Mouse (Mus musculus) erythroblast, embryonic 14.5 days (primary cell): ENCODE results near the gene Prkch. TPM values are rescaled to one million over a fixed set of nuclear protein-coding genes. Genes with fewer than 3 reads are reported as not detected.

Source experiments
- H3K27me3 ChIP-seq: 2 replicates; pipeline ENCODE4 v1.6.1; 2012; ENCODE audit warnings: inconsistent platforms; ENCODE audit not compliant: control insufficient read depth
- H3K36me3 ChIP-seq: 2 replicates; pipeline ENCODE4 v1.6.1; 2012; ENCODE audit warnings: mild to moderate bottlenecking, inconsistent platforms; ENCODE audit not compliant: control insufficient read depth
- H3K4me1 ChIP-seq: 2 replicates; pipeline ENCODE4 v1.6.1; 2012; ENCODE audit warnings: inconsistent platforms; ENCODE audit not compliant: control insufficient read depth
- H3K4me3 ChIP-seq: replicated peaks from 2 replicates; pipeline ENCODE3; 2012; ENCODE audit warnings: moderate library complexity, mild to moderate bottlenecking, inconsistent platforms
- H3K9me3 ChIP-seq: 2 replicates; pipeline ENCODE4 v1.6.1; 2012; ENCODE audit warnings: low read length, inconsistent platforms, mixed read lengths; ENCODE audit not compliant: control insufficient read depth
- GATA1 ChIP-seq: IDR thresholded peaks from 2 replicates; pipeline ENCODE4 v1.6.1; 2012; ENCODE audit warnings: low read length, inconsistent platforms, mixed read lengths
- TAL1 ChIP-seq: IDR thresholded peaks from 3 replicates; pipeline ENCODE4 v1.6.1; 2012; ENCODE audit warnings: low read length, inconsistent platforms, mixed read lengths
- polyA plus RNA-seq: library from polyadenylated mRNA; stranded (reverse); fragments of >175 nt; gene quantifications from 2 replicates; pipeline ENCODE4 v1.2.3, GENCODE M21; 2012

Prkch gene
- polyA plus RNA-seq, 1 experiment = 0.01 TPM

GRCm38 (mm10) chr12:73822331-73822730, 237.7 kb downstream of the Prkch start:
- no peaks in the 10 kb centered on the region for H3K27me3 ChIP-seq
- H3K4me1 ChIP-seq = no peaks in the 10 kb centered on the region
- H3K36me3 ChIP-seq = no peaks in the 10 kb centered on the region
- TF ChIP-seq GATA1 (no peak), TAL1 (no peak)
- no peak overlapping the region for H3K4me3 ChIP-seq
- H3K9me3 ChIP-seq = no peaks in the 10 kb centered on the region

- no peaks in the 10 kb centered on the region for H3K4me1 ChIP-seq
- no peak for TF ChIP-seq GATA1
- no peak for TF ChIP-seq TAL1
- H3K36me3 ChIP-seq = no peaks in the 10 kb centered on the region
- H3K9me3 ChIP-seq = no peaks in the 10 kb centered on the region
- no peak overlapping the region for H3K4me3 ChIP-seq
- no peaks in the 10 kb centered on the region for H3K27me3 ChIP-seq
Measured at GRCm38 (mm10) chr12:73824828-73825227, 240.2 kb downstream of the Prkch start.

Other genes with a start within 250 kb of the Prkch start
- not detected in 2 replicates for gene Tmem30b, start 38.4 kb upstream of the Prkch start, polyA plus RNA-seq